Mouse (Mus musculus) cerebellum, postnatal 4 days (tissue): Measurements from ENCODE around the gene Itpr2.
A peak's percentile ranks its signal among the peaks of the same experiment; 100 is the strongest.

Experiments
- DNase-seq, 2 experiments: peaks; one replicate each; pipeline ENCODE4 v3.0.0; 2022; ENCODE audit warnings: low spot score in 2 of 2, mixed read lengths in 1 of 2

Itpr2 gene

GRCm38 (mm10) chr6:146424326-146424725 is 77.7 kb downstream of the Itpr2 start:
- no peak for DNase-seq

GRCm38 (mm10) chr6:146420718-146421117 is 81.3 kb downstream of the Itpr2 start:
- no peak for DNase-seq

GRCm38 (mm10) chr6:146416461-146416860 is 85.6 kb downstream of the Itpr2 start:
- no peak for DNase-seq

- DNase-seq, result no peak
These were observed 87.9 kb downstream of the Itpr2 start for GRCm38 (mm10) chr6:146414094-146414493.

- no peak for DNase-seq
These were observed 90.5 kb downstream of the Itpr2 start for GRCm38 (mm10) chr6:146411446-146412070.

- no peak for DNase-seq
These were observed 91.6 kb downstream of the Itpr2 start for GRCm38 (mm10) chr6:146410427-146410810.

- peak; percentile 71 to 81 for DNase-seq
These were observed 92.2 kb downstream of the Itpr2 start for GRCm38 (mm10) chr6:146409692-146410426.

GRCm38 (mm10) chr6:146405380-146405779 is 96.6 kb downstream of the Itpr2 start:
- DNase-seq, result peak in 1 of 2 experiments; percentile 38

- no peak for DNase-seq
These were observed 97.1 kb downstream of the Itpr2 start for GRCm38 (mm10) chr6:146404876-146405275.

- DNase-seq, result no peak
These were observed 97.9 kb downstream of the Itpr2 start for GRCm38 (mm10) chr6:146404156-146404555.

GRCm38 (mm10) chr6:146402905-146403642 is 98.9 kb downstream of the Itpr2 start:
- no peak for DNase-seq

GRCm38 (mm10) chr6:146397803-146398202 is 104.2 kb downstream of the Itpr2 start:
- no peak for DNase-seq

- DNase-seq, result no peak
These were observed 105.8 kb downstream of the Itpr2 start for GRCm38 (mm10) chr6:146396253-146396652.

- no peak for DNase-seq
These were observed 106.4 kb downstream of the Itpr2 start for GRCm38 (mm10) chr6:146395616-146396015.

GRCm38 (mm10) chr6:146392188-146392587 is 109.8 kb downstream of the Itpr2 start:
- DNase-seq, result no peak

- no peak for DNase-seq
These were observed 111.9 kb downstream of the Itpr2 start for GRCm38 (mm10) chr6:146390159-146390558.

GRCm38 (mm10) chr6:146388010-146388409 is 114.0 kb downstream of the Itpr2 start:
- no peak for DNase-seq

- DNase-seq, result no peak
These were observed 114.8 kb downstream of the Itpr2 start for GRCm38 (mm10) chr6:146387039-146387713.

- DNase-seq, result no peak
These were observed 122.8 kb downstream of the Itpr2 start for GRCm38 (mm10) chr6:146379263-146379662.

- no peak for DNase-seq
These were observed 130.5 kb downstream of the Itpr2 start for GRCm38 (mm10) chr6:146371511-146371910.

- DNase-seq, result no peak
These were observed 135.8 kb downstream of the Itpr2 start for GRCm38 (mm10) chr6:146366180-146366579.

GRCm38 (mm10) chr6:146357911-146358310 is 144.1 kb downstream of the Itpr2 start:
- DNase-seq, result no peak
